Mouse (Mus musculus) embryonic facial prominence, embryonic 10.5 days (tissue): ENCODE data around the gene Fam160a1. TPM values are rescaled to one million over a fixed set of nuclear protein-coding genes. Genes with fewer than 3 reads are reported as not detected.

Source experiments
- DNase-seq: peaks from one replicate; pipeline ENCODE4 v3.0.0-alpha.2; 2017; ENCODE audit warnings: low spot score
- H3K27ac ChIP-seq: fragments of 300-500 bp; sonication (generic); replicated peaks from 2 replicates; pipeline ENCODE4 v1.5.1; 2016; ENCODE audit warnings: mild to moderate bottlenecking
- H3K27me3 ChIP-seq: fragments of 300-500 bp; sonication (generic); replicated peaks from 2 replicates; pipeline ENCODE4 v1.6.1; 2016; ENCODE audit warnings: low read depth, mild to moderate bottlenecking; ENCODE audit not compliant: poor library complexity, severe bottlenecking
- H3K36me3 ChIP-seq: fragments of 300-500 bp; sonication (generic); replicated peaks from 2 replicates; pipeline ENCODE4 v1.6.1; 2016; ENCODE audit warnings: mild to moderate bottlenecking, moderate library complexity
- H3K4me1 ChIP-seq: fragments of 300-500 bp; sonication (generic); 2 replicates; pipeline ENCODE4 v1.6.1; 2016
- H3K4me3 ChIP-seq: fragments of 300-500 bp; sonication (generic); 2 replicates; pipeline ENCODE4 v1.5.1; 2016; ENCODE audit warnings: mild to moderate bottlenecking, moderate library complexity
- H3K9me3 ChIP-seq: fragments of 300-500 bp; sonication (generic); 2 replicates; pipeline ENCODE4 v1.6.1; 2016; ENCODE audit warnings: mild to moderate bottlenecking
- WGBS: fragments of 180-500 bp; shearing (Covaris S2); methylation state at CpG from one replicate; pipeline ENCODE4 v1.1.7; 2016; 5-methylcytosine and 5-hydroxymethylcytosine counted together
- polyA plus RNA-seq: library from polyadenylated mRNA; unstranded; fragments of >200 nt; fragmentation: Nextera tagmentation; extraction: Ambion mirVana; gene quantifications from 2 replicates; pipeline ENCODE4 v1.2.1, GENCODE M21; 2016

Fam160a1 gene
- polyA plus RNA-seq, 1 experiment from 2014 or later = 1.7 TPM

DNA sequence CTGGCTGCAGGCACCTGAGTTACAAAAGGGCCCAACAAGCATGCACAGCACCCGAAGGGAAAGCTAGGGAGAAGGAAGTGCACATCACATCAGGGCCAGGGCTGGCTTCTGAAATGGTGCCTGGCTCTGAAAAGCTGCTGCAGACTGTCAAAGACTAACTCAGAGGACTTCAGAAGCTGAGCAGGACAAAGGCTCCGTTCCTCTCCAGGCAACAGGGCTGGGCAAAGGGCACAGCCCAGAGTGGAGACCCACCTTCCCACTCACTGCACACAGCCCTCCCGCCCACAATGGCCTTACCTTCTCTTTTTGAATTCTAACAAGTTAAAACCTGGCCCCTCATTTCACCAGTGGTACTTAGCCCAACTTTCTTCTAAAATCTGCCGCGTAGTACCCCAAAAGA is 153.3 kb downstream of the Fam160a1 start:
- no peaks in the 10 kb centered on the region for H3K4me1 ChIP-seq
- H3K27ac ChIP-seq = no peak overlapping the region
- H3K27me3 ChIP-seq = no peaks in the 10 kb centered on the region
- no peaks in the 10 kb centered on the region for H3K9me3 ChIP-seq
- no peak for DNase-seq
- no peaks in the 10 kb centered on the region for H3K36me3 ChIP-seq
- WGBS = 83% methylated on average over 5 of the region's 5 CpGs
- no peak overlapping the region for H3K4me3 ChIP-seq

DNA sequence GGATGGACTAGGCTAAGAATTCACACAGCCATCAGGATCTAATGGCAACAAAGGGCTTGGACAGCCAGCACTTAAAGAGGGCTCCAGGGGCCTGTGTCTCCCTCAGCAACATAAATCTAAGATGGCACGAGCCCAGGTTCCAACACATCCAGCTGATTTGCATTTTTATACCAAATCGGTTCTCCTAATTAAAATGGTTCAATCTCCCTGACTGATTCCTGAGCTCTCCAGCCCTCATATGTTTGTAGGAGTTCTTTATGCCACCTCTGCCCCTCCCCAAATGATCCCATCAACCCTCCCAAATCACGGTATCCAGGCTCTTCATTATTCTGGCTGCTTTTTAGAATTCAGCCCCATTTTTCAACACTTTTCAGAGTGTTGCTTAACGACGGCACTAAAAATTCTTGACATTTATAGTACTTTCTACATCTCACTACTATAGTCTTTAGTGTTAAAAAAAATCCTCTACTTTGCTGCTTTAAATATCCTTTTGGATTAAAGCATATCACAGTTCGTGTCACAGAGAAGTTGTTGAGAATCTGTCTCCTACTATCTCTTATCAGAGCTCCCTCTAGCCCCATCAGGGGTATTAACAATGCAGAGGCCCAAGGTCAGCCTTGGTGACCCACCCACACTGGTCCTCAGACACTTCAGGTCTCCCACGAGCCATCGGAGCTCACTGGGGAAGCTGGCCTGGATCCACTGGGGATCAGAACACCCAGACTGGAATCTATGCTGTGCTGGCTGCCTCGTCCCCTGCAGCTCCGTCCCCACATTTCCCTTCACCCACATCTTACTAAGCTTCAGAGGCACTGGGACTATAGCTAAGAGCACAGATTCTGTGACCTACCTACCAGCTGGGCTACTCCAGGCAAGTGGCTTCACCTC is 154.9 kb downstream of the Fam160a1 start:
- Histone ChIP-seq H3K27ac (no peak overlapping the region), H3K4me1 (peaks cover under 1% of the 10 kb centered on the region; the same call in 1 of the 2 replicates), H3K4me3 (no peak overlapping the region), H3K36me3 (no peaks in the 10 kb centered on the region), H3K9me3 (no peaks in the 10 kb centered on the region), H3K27me3 (no peaks in the 10 kb centered on the region)
- no peak for DNase-seq
- WGBS = 86% methylated on average over 10 of the region's 10 CpGs

DNA sequence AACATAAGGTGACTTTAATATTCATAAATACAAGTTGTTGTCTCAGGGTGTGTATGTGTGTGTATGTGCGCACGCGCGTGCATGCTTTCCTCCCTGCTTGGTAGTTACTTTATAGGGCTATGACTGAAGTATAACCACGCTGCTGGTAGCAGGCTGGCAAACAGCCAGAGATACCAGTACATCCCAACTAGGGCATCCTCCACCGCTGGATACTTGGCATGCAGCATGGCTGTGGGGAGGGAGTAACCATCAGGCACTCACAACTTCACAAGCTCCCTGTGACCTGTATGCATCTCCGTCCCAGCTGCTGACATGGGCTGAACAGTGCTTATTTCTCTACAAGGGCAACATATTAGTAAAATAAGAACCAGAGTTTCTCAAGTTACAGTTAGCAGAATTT is 157.4 kb downstream of the Fam160a1 start:
- Histone ChIP-seq H3K4me1 (peaks cover 7% of the 10 kb centered on the region), H3K4me3 (no peak overlapping the region), H3K36me3 (peaks cover 6% of the 10 kb centered on the region; the same call in 1 of the 2 replicates), H3K27ac (no peak overlapping the region), H3K9me3 (no peaks in the 10 kb centered on the region), H3K27me3 (no peaks in the 10 kb centered on the region)
- 91% methylated on average over 7 of the region's 7 CpGs for WGBS
- no peak for DNase-seq

DNA sequence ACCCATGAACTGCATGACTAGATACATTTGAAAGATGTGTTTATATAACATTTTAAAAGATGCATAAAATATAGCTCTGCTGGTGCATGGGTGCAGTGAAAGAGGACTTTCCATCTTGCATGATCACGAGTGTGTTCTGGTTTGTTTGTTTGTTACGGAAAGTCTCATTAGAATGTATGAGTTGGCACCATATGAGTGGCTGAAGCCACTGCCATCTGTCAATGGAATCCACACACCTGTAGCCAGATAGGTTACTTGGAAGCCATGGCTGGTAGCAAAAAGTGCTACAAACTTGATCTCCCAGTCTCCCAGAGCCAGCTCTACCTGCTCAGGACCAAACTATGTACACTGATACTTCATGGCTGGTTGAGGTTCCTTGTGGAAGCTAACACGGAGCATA is 161.6 kb downstream of the Fam160a1 start:
- peaks cover 15% of the 10 kb centered on the region for H3K36me3 ChIP-seq
- H3K27me3 ChIP-seq = no peaks in the 10 kb centered on the region
- no peak overlapping the region for H3K4me3 ChIP-seq
- no peaks in the 10 kb centered on the region for H3K9me3 ChIP-seq
- no peak overlapping the region for H3K27ac ChIP-seq
- peaks cover 12% of the 10 kb centered on the region for H3K4me1 ChIP-seq
- DNase-seq = no peak
- WGBS = 95% methylated on average over 3 of the region's 3 CpGs

DNA sequence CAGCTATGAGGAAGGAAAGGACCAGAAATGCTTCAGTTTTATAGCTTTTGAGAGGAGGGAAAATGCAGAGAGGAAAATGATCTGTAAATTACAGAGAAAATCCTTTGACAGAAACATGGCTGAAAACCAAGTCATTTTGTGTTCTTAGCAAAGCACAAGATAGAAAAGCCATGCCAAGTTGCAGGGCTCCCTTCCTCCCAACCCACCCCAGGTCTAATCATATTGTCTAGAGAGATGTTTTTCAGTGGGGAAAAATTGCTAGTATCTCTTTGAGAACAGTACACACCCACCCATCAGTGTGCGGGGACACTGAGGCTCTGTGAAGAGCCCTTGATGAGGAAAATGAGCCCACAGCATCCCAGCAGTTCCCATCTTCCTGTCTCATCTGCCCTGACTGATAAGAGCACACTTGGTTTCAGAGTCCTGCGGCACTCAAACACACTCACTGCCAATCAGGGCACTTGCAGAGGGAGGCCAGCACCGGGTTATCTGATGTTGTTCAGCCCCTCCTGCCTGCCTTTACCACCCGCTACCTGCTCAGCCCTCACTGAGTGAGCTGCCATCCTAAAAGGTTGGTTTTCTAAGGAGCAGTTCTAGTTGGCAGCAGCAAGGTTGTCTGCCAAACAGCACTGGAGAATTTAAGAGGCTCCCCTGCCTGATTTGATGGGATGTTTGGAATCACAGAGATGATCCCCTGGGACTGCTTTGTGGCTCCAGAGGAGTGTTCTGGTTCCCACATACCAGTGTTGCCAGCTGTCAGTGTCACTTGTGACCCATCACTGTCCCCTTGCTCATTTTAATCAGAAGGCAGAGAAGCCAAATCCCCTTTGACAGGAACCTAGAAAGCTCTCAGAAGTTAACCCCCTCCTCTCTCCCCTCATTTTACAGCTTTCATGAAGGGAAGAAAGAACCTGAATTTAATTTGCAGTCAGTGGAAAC is 164.1 kb downstream of the Fam160a1 start:
- Histone ChIP-seq H3K27ac (no peak overlapping the region), H3K4me1 (peaks cover 12% of the 10 kb centered on the region), H3K4me3 (no peak overlapping the region), H3K9me3 (no peaks in the 10 kb centered on the region), H3K36me3 (peaks cover 18% of the 10 kb centered on the region), H3K27me3 (no peaks in the 10 kb centered on the region)
- no peak for DNase-seq
- 75% methylated on average over 4 of the region's 4 CpGs for WGBS

DNA sequence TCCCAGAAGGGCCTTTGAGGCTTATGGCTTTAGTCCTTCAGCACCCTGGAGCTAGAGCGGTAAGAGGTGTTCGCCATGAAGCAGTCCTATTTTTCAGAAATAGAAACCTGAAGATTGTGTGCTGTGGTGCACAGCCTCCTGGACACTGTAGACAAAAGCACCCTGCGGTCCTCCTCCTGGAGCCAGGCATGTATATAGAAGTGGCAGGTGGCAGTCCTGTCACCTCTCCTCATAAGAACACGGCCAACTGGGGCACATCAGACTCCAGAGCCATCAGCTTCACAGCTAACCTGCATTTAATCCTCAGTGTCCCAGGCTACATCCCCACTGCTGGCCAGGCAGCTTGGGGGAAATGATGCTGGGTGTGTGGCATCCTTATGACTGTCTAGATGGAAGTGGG is 167.9 kb downstream of the Fam160a1 start:
- peaks cover 5% of the 10 kb centered on the region; the same call in 1 of the 2 replicates for H3K4me1 ChIP-seq
- no peak overlapping the region for H3K4me3 ChIP-seq
- H3K9me3 ChIP-seq = no peaks in the 10 kb centered on the region
- peaks cover 11% of the 10 kb centered on the region for H3K36me3 ChIP-seq
- H3K27ac ChIP-seq = no peak overlapping the region
- DNase-seq = no peak
- WGBS = 92% methylated on average over 4 of the region's 4 CpGs
- no peaks in the 10 kb centered on the region for H3K27me3 ChIP-seq

DNA sequence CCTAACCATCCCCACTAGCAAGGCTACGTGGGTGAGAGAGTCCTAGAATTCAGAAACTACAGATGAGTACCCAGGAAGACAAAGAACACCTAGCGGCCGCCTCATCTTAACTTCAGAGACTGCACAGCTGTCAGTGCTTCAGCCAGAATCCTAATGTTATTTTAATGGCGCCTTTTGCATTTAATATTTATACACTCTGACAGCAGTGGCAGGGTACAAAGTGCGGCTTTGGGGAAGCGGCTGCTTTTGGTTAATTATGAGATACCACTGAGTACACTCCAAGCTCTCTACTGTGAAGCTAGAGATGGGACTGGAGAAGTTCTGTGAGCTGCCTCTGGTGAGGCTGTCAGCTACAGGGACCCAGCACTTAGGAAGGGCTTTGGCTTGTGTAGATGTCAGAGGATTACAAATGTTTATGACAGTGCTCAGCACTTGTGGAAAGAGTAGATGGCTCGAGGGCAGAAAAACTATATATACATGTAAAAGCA is 171.5 kb downstream of the Fam160a1 start:
- Histone ChIP-seq H3K9me3 (no peaks in the 10 kb centered on the region), H3K4me1 (no peaks in the 10 kb centered on the region), H3K27ac (no peak overlapping the region), H3K27me3 (no peaks in the 10 kb centered on the region), H3K4me3 (no peak overlapping the region), H3K36me3 (peaks cover 5% of the 10 kb centered on the region; the same call in 1 of the 2 replicates)
- no peak for DNase-seq
- WGBS = 89% methylated on average over 7 of the region's 7 CpGs

DNA sequence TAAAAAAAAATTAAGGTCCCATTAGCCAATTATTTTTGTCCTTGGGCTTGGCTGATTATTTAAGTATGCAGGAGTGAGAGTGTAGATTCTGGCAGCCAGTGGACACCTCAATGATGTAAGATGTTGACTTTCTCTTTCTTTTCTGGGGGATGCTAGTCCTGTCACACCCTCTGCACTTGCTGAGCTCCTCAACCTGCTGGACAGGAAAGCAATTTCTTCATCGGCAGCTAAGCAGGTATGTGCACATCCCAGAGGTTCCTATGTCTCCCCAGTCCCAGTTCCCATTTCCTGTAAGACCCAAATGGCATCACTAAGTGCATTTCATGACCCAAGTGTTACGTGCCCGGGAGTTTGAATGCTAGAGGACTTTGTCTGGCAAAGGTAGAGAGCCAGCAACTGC is 172.3 kb downstream of the Fam160a1 start:
- H3K27ac ChIP-seq = no peak overlapping the region
- H3K9me3 ChIP-seq = no peaks in the 10 kb centered on the region
- no peak overlapping the region for H3K4me3 ChIP-seq
- DNase-seq = no peak
- WGBS = 92% methylated on average over 3 of the region's 3 CpGs
- H3K36me3 ChIP-seq = peaks cover 5% of the 10 kb centered on the region; the same call in 1 of the 2 replicates
- H3K27me3 ChIP-seq = no peaks in the 10 kb centered on the region
- no peaks in the 10 kb centered on the region for H3K4me1 ChIP-seq

DNA sequence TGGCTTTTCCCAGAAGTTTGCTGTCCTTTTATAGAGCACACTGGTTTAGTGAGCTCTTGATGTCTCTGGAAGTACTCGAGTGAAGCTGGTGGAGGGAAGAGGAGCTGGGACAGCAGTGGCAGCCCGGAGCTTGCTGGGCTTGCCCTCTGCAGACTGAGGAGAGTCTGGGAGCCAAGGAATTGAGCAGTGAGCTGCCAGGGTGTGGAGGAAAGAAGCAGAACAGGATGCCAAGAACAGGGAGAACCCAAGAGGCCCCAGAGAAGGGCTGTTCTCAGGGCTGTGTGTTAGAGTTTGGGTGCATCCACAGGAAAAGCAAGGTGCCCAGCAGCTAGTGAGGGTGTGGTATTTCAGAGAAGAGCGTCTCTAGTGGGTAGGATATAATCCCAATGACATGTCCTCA is 175.3 kb downstream of the Fam160a1 start:
- 87% methylated on average over 3 of the region's 3 CpGs for WGBS
- no peak for DNase-seq
- no peaks in the 10 kb centered on the region for H3K27me3 ChIP-seq
- H3K36me3 ChIP-seq = no peaks in the 10 kb centered on the region
- H3K4me1 ChIP-seq = no peaks in the 10 kb centered on the region
- H3K27ac ChIP-seq = no peak overlapping the region
- H3K9me3 ChIP-seq = no peaks in the 10 kb centered on the region
- H3K4me3 ChIP-seq = no peak overlapping the region

DNA sequence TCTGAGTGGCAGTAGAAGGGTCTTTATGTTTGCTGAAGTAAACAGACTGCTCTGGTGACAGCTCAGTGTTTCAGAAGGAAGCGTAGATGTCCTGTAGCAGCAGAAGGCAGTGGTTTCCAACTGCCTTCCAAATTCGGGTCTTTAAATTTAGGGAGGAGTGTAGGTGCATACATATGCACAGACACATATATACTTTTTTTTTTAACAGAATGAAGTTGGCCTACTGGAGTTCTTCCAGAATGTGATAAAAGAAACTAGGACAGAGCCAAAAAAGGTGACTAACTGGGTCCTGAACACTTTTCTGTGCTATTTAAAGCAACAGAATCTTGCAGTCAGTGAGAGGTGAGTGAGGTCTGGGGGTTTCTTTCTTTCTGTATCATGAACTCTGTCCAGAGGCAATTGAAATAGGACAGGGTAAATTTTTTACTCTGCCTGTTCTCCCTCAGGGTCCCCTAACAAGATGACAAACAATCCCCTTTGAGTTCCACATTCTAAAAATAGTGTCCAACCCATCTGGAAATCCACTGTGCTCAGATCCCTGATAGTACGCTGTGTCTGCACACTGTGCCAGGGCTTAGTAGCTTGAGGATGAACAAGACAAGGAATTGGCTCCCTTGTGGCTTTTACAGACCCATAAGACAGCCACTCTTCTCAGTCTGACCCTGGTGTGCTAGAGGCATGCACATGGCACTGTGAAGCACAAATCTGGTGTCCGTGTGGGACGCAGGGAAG is 180.2 kb downstream of the Fam160a1 start:
- no peaks in the 10 kb centered on the region for H3K4me1 ChIP-seq
- no peak overlapping the region for H3K4me3 ChIP-seq
- no peaks in the 10 kb centered on the region for H3K36me3 ChIP-seq
- no peak for DNase-seq
- no peaks in the 10 kb centered on the region for H3K9me3 ChIP-seq
- no peak overlapping the region for H3K27ac ChIP-seq
- 90% methylated on average over 5 of the region's 5 CpGs for WGBS
- H3K27me3 ChIP-seq = no peaks in the 10 kb centered on the region

DNA sequence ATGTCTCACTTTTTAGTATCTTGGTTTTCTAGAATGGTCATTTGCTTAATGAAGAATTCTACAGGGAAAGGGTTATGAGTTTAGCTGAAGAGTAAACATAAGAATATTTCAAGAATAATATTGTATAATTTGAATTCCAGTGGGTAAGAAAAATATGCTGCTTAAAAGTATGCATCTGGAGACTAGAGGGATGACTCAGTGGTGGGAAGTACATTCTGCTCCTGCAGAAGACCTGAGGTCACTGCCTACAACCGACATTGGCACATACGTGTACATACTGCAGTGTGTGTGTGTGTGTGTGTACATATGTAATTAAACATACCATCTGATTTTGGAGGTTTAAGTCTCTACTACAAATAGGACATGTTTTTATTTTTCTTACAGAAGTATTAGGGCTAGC is 181.5 kb downstream of the Fam160a1 start:
- DNase-seq = no peak
- WGBS = 87% methylated on average over 2 of the region's 2 CpGs
- H3K4me3 ChIP-seq = no peak overlapping the region
- no peaks in the 10 kb centered on the region for H3K36me3 ChIP-seq
- H3K4me1 ChIP-seq = no peaks in the 10 kb centered on the region
- H3K27me3 ChIP-seq = no peaks in the 10 kb centered on the region
- no peaks in the 10 kb centered on the region for H3K9me3 ChIP-seq
- H3K27ac ChIP-seq = no peak overlapping the region

DNA sequence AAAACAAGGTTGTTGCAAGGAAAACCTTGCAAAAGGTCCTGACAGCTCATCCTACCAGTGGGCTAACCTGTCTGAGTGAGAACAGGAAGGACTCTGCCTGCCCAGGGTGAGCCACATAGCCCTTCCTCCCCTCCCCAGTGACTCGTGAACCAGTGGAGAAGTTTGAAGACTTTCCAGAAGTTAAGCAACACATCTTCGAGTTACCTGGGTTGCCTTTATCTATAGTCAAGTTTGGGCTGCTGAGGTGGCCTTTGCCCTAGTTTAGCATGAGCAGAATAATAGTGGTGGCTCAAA is 182.0 kb downstream of the Fam160a1 start:
- 76% methylated on average over 2 of the region's 2 CpGs for WGBS
- Histone ChIP-seq H3K27me3 (no peaks in the 10 kb centered on the region), H3K36me3 (no peaks in the 10 kb centered on the region), H3K27ac (no peak overlapping the region), H3K9me3 (no peaks in the 10 kb centered on the region), H3K4me3 (no peak overlapping the region), H3K4me1 (no peaks in the 10 kb centered on the region)
- DNase-seq = no peak
